Mouse (Mus musculus): ENCODE results near the gene Socs2. TPM values are rescaled to one million over a fixed set of nuclear protein-coding genes. Genes with fewer than 3 reads are reported as not detected.
"Not testable (repeated sequence)": the region's sequence is repeated elsewhere in the genome, so short reads cannot be mapped to it uniquely, and the experiment has no call there.

The Socs2 gene
- polyA plus RNA-seq, 1 experiment: 10.2 TPM

DNA sequence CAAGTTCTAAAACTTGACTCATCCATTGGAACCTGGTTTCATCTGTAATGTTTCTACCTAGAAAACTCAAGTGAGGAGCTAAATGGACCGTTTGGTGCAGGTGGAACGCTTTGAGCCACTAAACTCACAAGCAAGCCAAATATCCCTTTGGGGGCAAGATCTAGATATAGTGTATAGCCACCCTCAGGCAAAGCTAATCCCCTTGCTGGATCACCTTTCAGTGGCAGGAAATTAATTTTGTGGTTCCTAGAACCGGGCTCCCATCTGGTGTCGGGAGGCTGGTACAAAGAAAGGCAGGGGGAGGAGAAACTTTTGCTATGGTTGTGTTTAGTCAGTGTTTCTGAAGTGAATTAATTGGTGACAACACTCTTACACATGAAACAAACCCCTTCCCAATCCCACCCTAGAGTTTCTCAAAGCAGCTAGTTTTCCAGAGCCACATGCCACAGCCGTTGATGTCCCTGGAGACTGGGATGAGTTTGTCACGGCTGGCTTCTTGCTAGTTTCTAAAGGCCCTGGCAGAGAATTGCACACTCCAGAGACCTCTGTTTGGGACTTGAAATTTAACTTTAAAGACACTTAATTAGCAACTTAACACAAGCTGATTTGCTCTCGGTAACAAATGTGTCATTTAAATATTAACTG is 19.7 kb downstream of the Socs2 start:
- Histone ChIP-seq H3K4me3 (ENCODE audit: extremely low read depth, insufficient read depth, insufficient read length) (no peak overlapping the region), H3K36me3 (ENCODE audit: control insufficient read depth, insufficient read depth, low read length) (no peaks in the 10 kb centered on the region), H3K27ac (ENCODE audit: insufficient read depth, low read length) (no peak overlapping the region), H3K27me3 (ENCODE audit: control insufficient read depth, insufficient read depth, low read length) (peaks cover 1% of the 10 kb centered on the region; the same call in 1 of the 2 replicates), H3K4me1 (ENCODE audit: control insufficient read depth, insufficient read depth, insufficient read length) (peaks cover 4% of the 10 kb centered on the region; the same call in 1 of the 2 replicates)
- TF ChIP-seq CTCF (IDR thresholded peaks at IDR 0.05; ENCODE audit: extremely low read depth, insufficient read depth, insufficient read length, insufficient replicate concordance) (no peak), POLR2A (IDR thresholded peaks at IDR 0.05; ENCODE audit: low read depth, low read length) (no peak)
- no peak for DNase-seq (ENCODE audit: low read depth in 1 of 2, low spot score in 2 of 2)
- WGBS: 35% methylated on average over 7 of the region's 7 CpGs

DNA sequence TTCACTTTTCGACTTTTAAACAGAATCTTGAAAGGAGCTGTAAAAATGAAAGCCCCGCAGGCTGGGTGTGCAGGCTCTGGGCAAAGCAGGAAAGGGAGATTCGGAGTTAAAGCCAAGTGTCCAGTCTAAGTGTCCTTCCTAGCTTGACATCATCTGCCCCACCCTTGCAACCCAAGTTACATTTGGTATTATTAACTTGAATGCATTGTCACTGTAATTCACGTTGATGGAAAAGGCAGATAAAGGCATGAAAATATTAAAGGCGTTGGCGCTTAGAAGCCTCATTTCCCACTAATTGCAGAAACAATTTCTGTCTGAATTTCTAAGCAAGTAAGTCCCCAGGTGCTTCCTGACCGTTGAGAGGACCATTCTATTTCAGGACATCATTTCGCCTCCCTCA is 20.6 kb downstream of the Socs2 start:
- H3K4me1 ChIP-seq (ENCODE audit: control insufficient read depth, insufficient read depth, insufficient read length): peaks cover 4% of the 10 kb centered on the region; the same call in 1 of the 2 replicates
- H3K36me3 ChIP-seq (ENCODE audit: control insufficient read depth, insufficient read depth, low read length): no peaks in the 10 kb centered on the region
- TF ChIP-seq POLR2A (IDR thresholded peaks at IDR 0.05; ENCODE audit: low read depth, low read length) (no peak), CTCF (IDR thresholded peaks at IDR 0.05; ENCODE audit: extremely low read depth, insufficient read depth, insufficient read length, insufficient replicate concordance) (no peak)
- peaks cover 1% of the 10 kb centered on the region; the same call in 1 of the 2 replicates for H3K27me3 ChIP-seq (ENCODE audit: control insufficient read depth, insufficient read depth, low read length)
- no peak overlapping the region for H3K27ac ChIP-seq (ENCODE audit: insufficient read depth, low read length)
- 8% methylated on average over 8 of the region's 8 CpGs for WGBS
- no peak overlapping the region for H3K4me3 ChIP-seq (ENCODE audit: extremely low read depth, insufficient read depth, insufficient read length)
- no peak for DNase-seq (ENCODE audit: low read depth in 1 of 2, low spot score in 2 of 2)

DNA sequence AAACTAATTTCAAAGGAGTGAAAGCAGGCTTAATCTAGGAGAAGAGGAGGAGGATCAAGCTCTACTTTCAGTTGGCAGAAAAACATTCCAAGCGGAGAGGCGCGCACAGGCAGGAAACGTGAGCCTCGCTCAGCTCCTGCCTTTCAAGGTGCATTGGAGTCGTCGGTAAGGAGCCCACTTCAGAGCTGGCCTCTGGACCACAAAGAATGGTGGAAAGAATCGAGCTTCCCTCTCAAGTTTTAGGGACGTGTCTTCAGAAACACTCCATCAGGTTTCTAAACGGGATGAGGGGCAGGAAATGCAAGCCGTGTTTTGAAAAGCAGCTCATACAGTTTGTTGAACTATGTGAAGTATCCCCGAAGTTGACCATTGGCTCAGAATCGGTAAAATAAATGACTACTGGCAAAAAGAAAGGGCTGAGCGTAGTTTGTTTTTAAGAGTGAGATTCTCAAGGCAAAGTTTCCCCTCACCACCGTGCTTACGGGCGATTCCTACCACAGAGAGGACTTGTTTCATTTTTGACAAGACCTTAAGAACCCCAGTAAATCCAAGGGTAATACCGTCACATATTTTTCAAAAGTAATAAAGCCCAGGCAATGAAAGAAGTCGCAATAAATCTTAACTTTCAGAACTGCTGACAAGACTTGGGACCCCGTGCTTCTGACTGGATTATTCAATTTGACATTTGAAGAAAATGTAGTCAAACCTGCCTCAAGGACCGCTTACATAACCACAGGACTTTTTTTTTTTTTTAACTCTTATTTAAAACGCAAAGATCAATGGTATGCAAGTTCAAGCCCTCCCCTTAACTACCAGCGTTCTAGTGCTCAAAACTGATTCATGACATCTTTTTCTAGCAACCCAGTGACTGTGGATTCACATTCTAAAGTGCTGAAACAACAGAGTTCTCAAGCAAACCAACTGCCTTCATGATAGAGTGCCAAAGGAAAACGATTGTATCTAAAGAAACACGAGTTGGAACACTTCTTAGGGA is 21.9 kb downstream of the Socs2 start:
- Histone ChIP-seq H3K4me3 (ENCODE audit: extremely low read depth, insufficient read depth, insufficient read length) (peak overlapping the region; percentile 57), H3K27ac (ENCODE audit: insufficient read depth, low read length) (no peak overlapping the region), H3K36me3 (ENCODE audit: control insufficient read depth, insufficient read depth, low read length) (no peaks in the 10 kb centered on the region), H3K27me3 (ENCODE audit: control insufficient read depth, insufficient read depth, low read length) (peaks cover 1% of the 10 kb centered on the region; the same call in 1 of the 2 replicates), H3K4me1 (ENCODE audit: control insufficient read depth, insufficient read depth, insufficient read length) (peaks cover 4% of the 10 kb centered on the region; the same call in 1 of the 2 replicates)
- TF ChIP-seq CTCF (IDR thresholded peaks at IDR 0.05; ENCODE audit: extremely low read depth, insufficient read depth, insufficient read length, insufficient replicate concordance) (no peak), POLR2A (IDR thresholded peaks at IDR 0.05; ENCODE audit: low read depth, low read length) (no peak)
- WGBS: 6% methylated on average over 25 of the region's 25 CpGs
- no peak for DNase-seq (ENCODE audit: low read depth in 1 of 2, low spot score in 2 of 2)

DNA sequence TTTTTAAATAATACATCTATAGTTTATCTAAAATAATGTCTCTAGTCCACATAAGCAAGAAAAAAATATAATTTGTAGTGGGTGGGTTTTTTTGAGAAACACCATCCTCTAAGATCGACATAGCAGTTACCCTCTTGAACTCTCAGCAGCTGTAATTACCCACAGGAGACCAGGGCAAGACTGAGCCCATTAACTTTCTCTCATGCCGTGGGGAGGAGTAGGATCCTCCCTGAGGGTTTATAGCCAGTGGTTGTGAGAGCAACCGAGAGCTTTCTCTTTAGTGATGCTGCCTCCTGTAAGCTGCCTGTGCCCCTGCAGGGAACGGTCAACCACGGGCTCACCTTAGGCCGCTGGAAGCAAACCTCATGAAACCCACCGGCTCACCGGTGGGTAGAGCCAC is 24.9 kb downstream of the Socs2 start:
- H3K27me3 ChIP-seq (ENCODE audit: control insufficient read depth, insufficient read depth, low read length): peaks cover under 1% of the 10 kb centered on the region; the same call in 1 of the 2 replicates
- WGBS: 87% methylated on average over 8 of the region's 8 CpGs
- H3K4me1 ChIP-seq (ENCODE audit: control insufficient read depth, insufficient read depth, insufficient read length): peaks cover 14% of the 10 kb centered on the region; the same call in 1 of the 2 replicates
- H3K36me3 ChIP-seq (ENCODE audit: control insufficient read depth, insufficient read depth, low read length): no peaks in the 10 kb centered on the region
- TF ChIP-seq CTCF (IDR thresholded peaks at IDR 0.05; ENCODE audit: extremely low read depth, insufficient read depth, insufficient read length, insufficient replicate concordance): no peak
- no peak for TF ChIP-seq POLR2A (IDR thresholded peaks at IDR 0.05; ENCODE audit: low read depth, low read length)
- no peak for DNase-seq (ENCODE audit: low read depth in 1 of 2, low spot score in 2 of 2)
- H3K27ac ChIP-seq (ENCODE audit: insufficient read depth, low read length): no peak overlapping the region
- no peak overlapping the region for H3K4me3 ChIP-seq (ENCODE audit: extremely low read depth, insufficient read depth, insufficient read length)

DNA sequence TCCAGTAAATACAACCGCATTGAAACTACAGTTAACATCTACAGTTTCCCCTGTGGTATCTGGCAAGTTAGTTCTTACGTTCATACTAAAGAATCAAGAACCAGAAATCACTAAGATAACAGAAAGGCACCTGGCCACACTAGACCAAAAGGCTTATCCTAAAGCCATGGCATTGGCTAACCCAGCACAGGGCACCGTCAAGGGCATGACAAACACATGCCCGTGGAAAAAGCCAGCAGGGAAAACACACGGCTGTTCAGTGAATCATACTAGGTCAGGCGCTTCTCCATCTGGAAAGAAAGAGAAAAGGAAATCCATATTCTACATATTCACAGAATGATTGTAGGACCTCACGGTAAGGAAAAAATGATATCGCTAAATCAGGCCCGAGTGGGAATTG is 26.1 kb downstream of the Socs2 start:
- 88% methylated on average over 9 of the region's 9 CpGs for WGBS
- TF ChIP-seq POLR2A (IDR thresholded peaks at IDR 0.05; ENCODE audit: low read depth, low read length) (no peak), CTCF (IDR thresholded peaks at IDR 0.05; ENCODE audit: extremely low read depth, insufficient read depth, insufficient read length, insufficient replicate concordance) (no peak)
- no peak for DNase-seq (ENCODE audit: low read depth in 1 of 2, low spot score in 2 of 2)
- H3K27ac ChIP-seq (ENCODE audit: insufficient read depth, low read length): no peak overlapping the region
- H3K4me1 ChIP-seq (ENCODE audit: control insufficient read depth, insufficient read depth, insufficient read length): peaks cover 14% of the 10 kb centered on the region; the same call in 1 of the 2 replicates
- no peaks in the 10 kb centered on the region for H3K27me3 ChIP-seq (ENCODE audit: control insufficient read depth, insufficient read depth, low read length)
- no peaks in the 10 kb centered on the region for H3K36me3 ChIP-seq (ENCODE audit: control insufficient read depth, insufficient read depth, low read length)
- H3K4me3 ChIP-seq (ENCODE audit: extremely low read depth, insufficient read depth, insufficient read length): no peak overlapping the region

DNA sequence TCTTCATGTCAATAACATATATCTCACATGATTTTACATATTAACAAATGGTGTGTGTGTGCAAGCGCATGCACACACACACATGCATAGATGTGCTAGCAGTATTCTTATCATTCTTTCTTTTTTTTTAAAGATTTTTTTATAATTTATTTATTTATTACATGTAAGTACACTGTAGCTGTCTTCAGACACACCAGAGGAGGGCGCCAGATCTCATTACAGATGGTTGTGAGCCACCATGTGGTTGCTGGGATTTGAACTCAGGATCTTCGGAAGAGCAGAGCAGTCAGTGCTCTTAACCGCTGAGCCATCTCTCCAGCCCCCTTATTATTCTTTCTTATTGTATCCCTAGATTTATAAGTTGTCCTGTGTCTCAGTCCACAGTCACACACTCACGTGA is 27.2 kb downstream of the Socs2 start:
- H3K4me1 ChIP-seq (ENCODE audit: control insufficient read depth, insufficient read depth, insufficient read length): peaks cover 11% of the 10 kb centered on the region; the same call in 1 of the 2 replicates
- H3K4me3 ChIP-seq (ENCODE audit: extremely low read depth, insufficient read depth, insufficient read length); DNase-seq (ENCODE audit: low read depth in 1 of 2, low spot score in 2 of 2); H3K27ac ChIP-seq (ENCODE audit: insufficient read depth, low read length); H3K27me3 ChIP-seq (ENCODE audit: control insufficient read depth, insufficient read depth, low read length); H3K36me3 ChIP-seq (ENCODE audit: control insufficient read depth, insufficient read depth, low read length): not testable (repeated sequence)
- 89% methylated on average over 5 of the region's 5 CpGs for WGBS

All from spleen, adult 2 months (tissue).